Mouse (Mus musculus) embryonic facial prominence, embryonic 12.5 days (tissue): ENCODE data around the gene Trpv4. TPM values are rescaled to one million over a fixed set of nuclear protein-coding genes. Genes with fewer than 3 reads are reported as not detected.

Source experiments
- ATAC-seq: fragments of 200-750 bp; cut with Nextera tagmentation; 2 replicates; pipeline ENCODE4 v1.8.0; 2017; ENCODE audit not compliant: insufficient number of reproducible peaks, insufficient read depth, low FRiP score, low TSS enrichment
- H3K27ac ChIP-seq: fragments of 300-500 bp; sonication (generic); 2 replicates; pipeline ENCODE4 v1.5.1; 2016; ENCODE audit warnings: mild to moderate bottlenecking
- H3K27me3 ChIP-seq: fragments of 300-500 bp; sonication (generic); 2 replicates; pipeline ENCODE4 v1.6.1; 2016; ENCODE audit warnings: mild to moderate bottlenecking, moderate library complexity
- H3K36me3 ChIP-seq: fragments of 300-500 bp; sonication (generic); 2 replicates; pipeline ENCODE4 v1.6.1; 2016; ENCODE audit warnings: mild to moderate bottlenecking
- H3K4me1 ChIP-seq: fragments of 300-500 bp; sonication (generic); 2 replicates; pipeline ENCODE4 v1.6.1; 2016
- H3K4me2 ChIP-seq: fragments of 300-500 bp; sonication (generic); replicated peaks from 2 replicates; pipeline ENCODE4 v1.6.1; 2016; ENCODE audit warnings: mild to moderate bottlenecking, moderate library complexity
- H3K4me3 ChIP-seq: fragments of 300-500 bp; sonication (generic); 2 replicates; pipeline ENCODE4 v1.5.1; 2016; ENCODE audit warnings: mild to moderate bottlenecking
- H3K9ac ChIP-seq: fragments of 300-500 bp; sonication (generic); 2 replicates; pipeline ENCODE4 v1.6.1; 2016; ENCODE audit warnings: mild to moderate bottlenecking, moderate library complexity
- H3K9me3 ChIP-seq: fragments of 300-500 bp; sonication (generic); 2 replicates; pipeline ENCODE4 v1.6.1; 2016; ENCODE audit warnings: mild to moderate bottlenecking, moderate library complexity
- WGBS: fragments of 180-500 bp; shearing (Covaris S2); methylation state at CpG from one replicate; pipeline ENCODE4 v1.1.7; 2016; 5-methylcytosine and 5-hydroxymethylcytosine counted together
- polyA plus RNA-seq: library from polyadenylated mRNA; unstranded; fragments of >200 nt; fragmentation: Nextera tagmentation; extraction: Ambion mirVana; gene quantifications from 2 replicates; pipeline ENCODE4 v1.2.1, GENCODE M21; 2016

Trpv4 gene
- polyA plus RNA-seq, 1 experiment from 2014 or later, result 3.2 TPM

DNA sequence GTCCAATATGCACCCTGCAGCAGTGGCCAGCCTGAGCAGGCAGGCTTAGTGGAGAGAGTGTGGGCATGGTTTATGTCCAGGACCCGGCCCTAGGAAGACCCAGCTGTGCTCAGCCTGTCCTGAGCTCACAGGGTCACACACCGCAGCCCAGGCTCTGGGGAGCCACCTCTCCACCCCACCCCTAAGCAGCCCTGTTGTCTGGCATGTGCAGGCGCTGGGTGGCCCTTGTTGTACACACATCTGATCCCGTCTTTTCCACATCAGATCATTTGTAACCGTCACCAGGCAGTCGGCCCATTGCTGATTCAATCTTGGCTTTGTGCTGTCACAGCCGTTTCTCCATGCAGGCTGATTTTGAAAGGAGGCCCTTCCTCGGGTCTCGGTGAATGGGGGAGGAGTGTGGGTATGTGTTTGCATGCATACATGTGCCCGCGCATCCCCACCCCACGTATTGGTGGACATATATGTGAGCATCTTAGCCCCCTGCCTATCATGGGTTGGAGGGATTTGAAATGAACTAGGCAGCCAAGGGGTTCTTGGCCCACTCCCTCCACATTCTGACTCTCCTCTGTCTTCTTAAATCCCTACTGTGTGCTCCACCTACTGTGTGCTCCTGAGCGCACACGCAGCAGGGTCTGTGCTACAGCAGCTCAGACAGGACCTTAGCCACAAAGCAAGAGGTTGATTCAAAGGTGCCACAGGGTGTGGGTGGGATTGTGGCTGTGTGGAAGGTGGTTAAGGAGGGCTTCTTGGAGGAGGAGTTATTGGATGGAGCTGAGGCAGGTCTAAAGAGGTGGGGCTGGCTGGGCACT, 73.7 kb downstream of the Trpv4 start:
- Histone ChIP-seq H3K36me3 (no peaks in the 10 kb centered on the region), H3K27ac (no peak overlapping the region; the same call in 1 of the 2 replicates), H3K4me2 (no peak overlapping the region), H3K4me3 (no peak overlapping the region), H3K9me3 (no peaks in the 10 kb centered on the region), H3K27me3 (no peaks in the 10 kb centered on the region), H3K9ac (no peak overlapping the region), H3K4me1 (peaks cover 53% of the 10 kb centered on the region)
- no peak for ATAC-seq
- WGBS, result 46% methylated on average over 14 of the region's 14 CpGs

DNA sequence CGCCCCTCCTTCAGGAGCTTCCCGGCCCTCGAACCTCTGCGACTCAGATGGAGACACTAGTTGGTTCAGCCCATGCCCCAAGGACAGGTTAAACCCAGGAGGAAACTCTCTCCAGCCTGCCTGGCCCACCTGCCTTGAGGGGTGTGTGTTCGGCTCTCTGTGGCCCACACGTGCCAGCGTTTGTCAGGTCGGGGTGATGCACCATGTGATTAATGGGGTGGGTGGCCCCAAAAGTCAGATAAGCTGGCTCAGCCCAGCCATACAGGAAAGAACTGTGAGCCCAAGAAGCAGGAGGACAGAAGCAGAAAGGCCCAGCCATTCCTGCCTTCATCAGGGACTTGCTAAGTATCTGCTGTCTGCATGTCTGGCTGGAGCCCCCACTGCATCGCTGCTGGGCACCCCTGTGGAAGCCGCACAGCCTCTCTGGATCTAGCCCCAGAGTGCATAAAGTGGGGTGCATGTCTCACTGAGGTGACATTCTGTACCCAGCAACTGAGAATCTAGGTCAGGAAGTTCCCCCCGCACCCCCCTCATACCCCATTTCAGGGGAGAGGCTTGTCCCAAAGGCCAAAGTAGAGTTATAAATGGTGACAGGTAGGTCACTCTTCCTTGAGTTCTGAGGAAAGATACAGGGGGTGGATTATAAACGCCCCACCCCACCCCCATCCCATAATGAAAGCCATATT, 74.6 kb downstream of the Trpv4 start:
- 62% methylated on average over 12 of the region's 12 CpGs for WGBS
- Histone ChIP-seq H3K27ac (no peak overlapping the region), H3K9ac (no peak overlapping the region), H3K4me3 (no peak overlapping the region), H3K4me2 (no peak overlapping the region), H3K36me3 (no peaks in the 10 kb centered on the region), H3K4me1 (peaks cover 44% of the 10 kb centered on the region), H3K27me3 (no peaks in the 10 kb centered on the region), H3K9me3 (no peaks in the 10 kb centered on the region)
- no peak for ATAC-seq

GRCm38 (mm10) chr5:114583046-114583445, 75.2 kb downstream of the Trpv4 start:
- no peak for ATAC-seq
- Histone ChIP-seq H3K4me1 (peaks cover 39% of the 10 kb centered on the region), H3K4me2 (no peak overlapping the region), H3K27ac (no peak overlapping the region), H3K9ac (no peak overlapping the region), H3K36me3 (no peaks in the 10 kb centered on the region), H3K27me3 (no peaks in the 10 kb centered on the region), H3K9me3 (no peaks in the 10 kb centered on the region), H3K4me3 (no peak overlapping the region)
- 81% methylated on average over 3 of the region's 3 CpGs for WGBS

DNA sequence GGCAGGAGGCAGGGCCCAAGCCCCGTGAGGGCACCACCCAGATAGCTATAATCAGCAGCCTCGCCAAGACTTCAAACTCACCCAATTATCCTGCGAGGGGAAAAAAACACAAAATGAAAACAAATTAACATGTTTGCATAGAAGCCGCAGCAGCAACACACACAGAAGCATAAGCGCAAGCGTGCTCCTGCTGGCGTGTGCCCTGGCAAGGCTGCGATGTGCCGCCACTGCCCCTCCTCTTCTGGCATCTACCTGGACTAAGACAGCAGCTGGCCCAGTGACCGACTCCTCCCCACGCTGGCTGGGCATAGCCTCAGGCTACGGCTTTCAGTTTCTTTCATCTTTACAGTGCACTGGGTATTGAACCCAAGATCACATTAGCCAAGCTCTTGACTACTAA, 76.7 kb downstream of the Trpv4 start:
- 67% methylated on average over 12 of the region's 12 CpGs for WGBS
- H3K27ac ChIP-seq, result no peak overlapping the region
- H3K36me3 ChIP-seq, result no peaks in the 10 kb centered on the region
- H3K4me1 ChIP-seq, result peaks cover 42% of the 10 kb centered on the region
- H3K4me3 ChIP-seq, result no peak overlapping the region
- no peaks in the 10 kb centered on the region for H3K9me3 ChIP-seq
- peaks cover 3% of the 10 kb centered on the region; the same call in 1 of the 2 replicates for H3K27me3 ChIP-seq
- H3K4me2 ChIP-seq, result no peak overlapping the region
- H3K9ac ChIP-seq, result no peak overlapping the region
- no peak for ATAC-seq

GRCm38 (mm10) chr5:114579714-114580357, 78.4 kb downstream of the Trpv4 start:
- Histone ChIP-seq H3K27me3 (peaks cover 3% of the 10 kb centered on the region; the same call in 1 of the 2 replicates), H3K27ac (no peak overlapping the region), H3K4me2 (no peak overlapping the region), H3K9me3 (no peaks in the 10 kb centered on the region), H3K4me3 (no peak overlapping the region), H3K9ac (no peak overlapping the region), H3K36me3 (no peaks in the 10 kb centered on the region), H3K4me1 (peaks cover 42% of the 10 kb centered on the region)
- no peak for ATAC-seq
- WGBS, result 50% methylated on average over 8 of the region's 8 CpGs

GRCm38 (mm10) chr5:114578361-114578760, 79.9 kb downstream of the Trpv4 start:
- H3K4me1 ChIP-seq, result peaks cover 31% of the 10 kb centered on the region
- H3K4me2 ChIP-seq, result no peak overlapping the region
- H3K4me3 ChIP-seq, result no peak overlapping the region
- 49% methylated on average over 20 of the region's 20 CpGs for WGBS
- peaks cover 6% of the 10 kb centered on the region; the same call in 1 of the 2 replicates for H3K27me3 ChIP-seq
- no peak for ATAC-seq
- H3K9ac ChIP-seq, result no peak overlapping the region
- H3K9me3 ChIP-seq, result no peaks in the 10 kb centered on the region
- H3K36me3 ChIP-seq, result no peaks in the 10 kb centered on the region
- H3K27ac ChIP-seq, result no peak overlapping the region

GRCm38 (mm10) chr5:114575986-114576605, 82.1 kb downstream of the Trpv4 start:
- no peak overlapping the region for H3K27ac ChIP-seq
- peaks cover 28% of the 10 kb centered on the region for H3K27me3 ChIP-seq
- ATAC-seq, result no peak
- no peaks in the 10 kb centered on the region for H3K9me3 ChIP-seq
- H3K36me3 ChIP-seq, result no peaks in the 10 kb centered on the region
- no peak overlapping the region for H3K4me2 ChIP-seq
- no peak overlapping the region for H3K9ac ChIP-seq
- 76% methylated on average over 16 of the region's 16 CpGs for WGBS
- H3K4me3 ChIP-seq, result no peak overlapping the region
- peaks cover 41% of the 10 kb centered on the region for H3K4me1 ChIP-seq

DNA sequence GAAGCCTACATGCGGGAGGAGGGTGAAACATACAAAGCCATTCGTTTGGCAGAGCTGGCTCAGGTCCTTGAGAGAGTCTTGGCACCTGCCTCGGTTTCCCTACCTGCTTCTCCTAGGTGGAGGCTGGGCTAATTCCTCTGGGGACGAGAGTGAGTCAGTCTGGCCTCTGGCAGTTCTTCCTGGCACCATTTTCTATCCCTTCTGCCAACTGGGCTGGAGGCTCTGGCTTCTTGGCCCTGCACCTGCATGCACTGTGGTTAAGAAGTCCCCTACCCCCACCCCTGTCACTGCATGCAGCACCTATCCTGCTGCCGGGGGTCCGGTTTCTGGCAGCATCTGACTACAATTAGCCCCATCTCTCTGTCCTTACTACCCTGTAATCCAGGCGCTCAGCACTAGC, 82.7 kb downstream of the Trpv4 start:
- Histone ChIP-seq H3K4me3 (no peak overlapping the region), H3K9me3 (no peaks in the 10 kb centered on the region), H3K9ac (no peak overlapping the region), H3K4me2 (no peak overlapping the region), H3K36me3 (no peaks in the 10 kb centered on the region), H3K27me3 (peaks cover 34% of the 10 kb centered on the region), H3K27ac (no peak overlapping the region), H3K4me1 (peaks cover 47% of the 10 kb centered on the region)
- 48% methylated on average over 7 of the region's 7 CpGs for WGBS
- ATAC-seq, result no peak

DNA sequence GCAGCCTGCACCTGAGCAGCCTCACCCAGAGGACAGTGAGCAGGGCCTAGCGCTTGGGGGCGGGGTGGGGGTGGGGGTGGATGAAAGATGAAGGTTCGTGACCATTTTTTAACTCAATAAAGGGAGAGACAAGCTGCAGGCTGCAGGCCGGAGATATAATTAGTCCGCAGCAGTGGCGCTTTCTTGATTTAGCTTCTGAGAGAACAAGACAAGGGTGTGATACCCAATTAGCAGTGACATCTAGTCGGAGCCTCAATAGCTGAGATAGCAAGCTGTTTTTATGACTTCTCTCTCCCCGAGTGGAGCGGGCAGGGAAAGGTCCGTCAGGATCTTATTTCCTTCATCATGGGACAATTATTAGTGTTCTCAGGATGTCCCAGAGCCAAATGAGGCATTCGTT, 83.2 kb downstream of the Trpv4 start:
- WGBS, result 40% methylated on average over 11 of the region's 11 CpGs
- no peak overlapping the region for H3K4me3 ChIP-seq
- H3K9me3 ChIP-seq, result no peaks in the 10 kb centered on the region
- H3K27ac ChIP-seq, result no peak overlapping the region
- no peak overlapping the region for H3K9ac ChIP-seq
- no peak for ATAC-seq
- H3K4me1 ChIP-seq, result peaks cover 50% of the 10 kb centered on the region
- H3K27me3 ChIP-seq, result peaks cover 37% of the 10 kb centered on the region
- H3K4me2 ChIP-seq, result no peak overlapping the region
- no peaks in the 10 kb centered on the region for H3K36me3 ChIP-seq

- no peak overlapping the region for H3K4me2 ChIP-seq
- no peak for ATAC-seq
Observed at GRCm38 (mm10) chr5:114573920-114574628, 84.1 kb downstream of the Trpv4 start.

GRCm38 (mm10) chr5:114572997-114573396, 85.2 kb downstream of the Trpv4 start:
- Histone ChIP-seq H3K4me2 (peak overlapping the region; percentile 65; the same call in 1 of the 2 replicates), H3K9ac (no peak overlapping the region), H3K36me3 (no peaks in the 10 kb centered on the region), H3K27me3 (peaks cover 53% of the 10 kb centered on the region), H3K4me1 (peaks cover 69% of the 10 kb centered on the region), H3K27ac (no peak overlapping the region), H3K4me3 (no peak overlapping the region), H3K9me3 (no peaks in the 10 kb centered on the region)
- 28% methylated on average over 2 of the region's 2 CpGs for WGBS
- no peak for ATAC-seq

More at GRCm38 (mm10) chr5:114573920-114574628, 84.1 kb downstream of the Trpv4 start:
- Histone ChIP-seq H3K36me3 (no peaks in the 10 kb centered on the region), H3K27me3 (peaks cover 45% of the 10 kb centered on the region), H3K9me3 (no peaks in the 10 kb centered on the region), H3K27ac (no peak overlapping the region), H3K9ac (no peak overlapping the region), H3K4me1 (peaks cover 59% of the 10 kb centered on the region), H3K4me3 (no peak overlapping the region)
- 62% methylated on average over 12 of the region's 12 CpGs for whole genome bisulfite sequencing
